Mouse (Mus musculus) CH12.LX (cell line): ENCODE data around the gene Nampt.

Experiments used
- CHD2 ChIP-seq: IDR thresholded peaks from 2 replicates; pipeline ENCODE4 v1.6.1; 2011; ENCODE audit warnings: low read length, improper control_type of control experiment
- CTCF ChIP-seq, 2 experiments: IDR thresholded peaks in 1 of 2; conservative IDR thresholded peaks in 1 of 2; 2 replicates each; pipeline ENCODE4 v1.5.1; 2011 to 2012; ENCODE audit warnings: low read depth in 2 of 2, low read length in 2 of 2, improper control_type of control experiment in 1 of 2, inconsistent platforms in 1 of 2, mild to moderate bottlenecking in 1 of 2, moderate library complexity in 1 of 2
- E2F4 ChIP-seq: IDR thresholded peaks from 2 replicates; pipeline ENCODE4 v1.6.1; 2011; ENCODE audit warnings: low read depth, low read length, improper control_type of control experiment; ENCODE audit not compliant: insufficient replicate concordance
- ELF1 ChIP-seq: IDR thresholded peaks from 2 replicates; pipeline ENCODE4 v1.6.1; 2014; ENCODE audit warnings: low read depth, mild to moderate bottlenecking, inconsistent platforms, low read length, improper control_type of control experiment
- ETS1 ChIP-seq: conservative IDR thresholded peaks from 2 replicates; pipeline ENCODE4 v1.6.1; 2012; ENCODE audit warnings: low read depth, mild to moderate bottlenecking, inconsistent platforms, low read length, improper control_type of control experiment, moderate library complexity
- HCFC1 ChIP-seq: IDR thresholded peaks from 2 replicates; pipeline ENCODE4 v1.6.1; 2012; ENCODE audit warnings: low read depth, mild to moderate bottlenecking, inconsistent platforms, low read length, improper control_type of control experiment
- MXI1 ChIP-seq: IDR thresholded peaks from 2 replicates; pipeline ENCODE4 v1.6.1; 2011; ENCODE audit warnings: mild to moderate bottlenecking, low read depth, low read length, improper control_type of control experiment
- PAX5 ChIP-seq: IDR thresholded peaks from 2 replicates; pipeline ENCODE4 v1.6.1; 2012; ENCODE audit warnings: low read length, inconsistent platforms, mixed read lengths
- POLR2A ChIP-seq: IDR thresholded peaks from 2 replicates; pipeline ENCODE4 v1.6.1; 2011; ENCODE audit warnings: low read depth, mild to moderate bottlenecking, improper control_type of control experiment, low read length
- POLR2AphosphoS2 ChIP-seq: IDR thresholded peaks from 2 replicates; pipeline ENCODE4 v1.6.1; 2011; ENCODE audit warnings: low read depth, low read length, improper control_type of control experiment
- RCOR1 ChIP-seq: conservative IDR thresholded peaks from 2 replicates; pipeline ENCODE4 v1.6.1; 2012; ENCODE audit warnings: low read depth, mild to moderate bottlenecking, inconsistent platforms, low read length, improper control_type of control experiment
- SMC3 ChIP-seq: IDR thresholded peaks from 2 replicates; pipeline ENCODE4 v1.6.1; 2011; ENCODE audit warnings: low read depth, low read length, improper control_type of control experiment
- TCF12 ChIP-seq: IDR thresholded peaks from 2 replicates; pipeline ENCODE4 v1.6.1; 2014; ENCODE audit warnings: low read depth, mild to moderate bottlenecking, inconsistent platforms, low read length, improper control_type of control experiment
- USF1 ChIP-seq: IDR thresholded peaks from 2 replicates; pipeline ENCODE4 v1.6.1; 2014; ENCODE audit warnings: low read depth, mild to moderate bottlenecking, inconsistent platforms, low read length, improper control_type of control experiment

GRCm38 (mm10) chr12:32834781-32835180 is 15.4 kb downstream of the Nampt start:
- TF ChIP-seq TCF12 (no peak), SMC3 (no peak), ETS1 (no peak), MXI1 (no peak), CTCF (conservative IDR thresholded peaks at IDR 0.05 in 1 of 2, IDR thresholded peaks at IDR 0.05 in 1 of 2; ENCODE audit: low read depth in 2 of 2, low read length in 2 of 2) (no peak), POLR2A (no peak), HCFC1 (no peak), RCOR1 (no peak), CHD2 (no peak), USF1 (no peak), POLR2AphosphoS2 (no peak), E2F4 (no peak), PAX5 (no peak), ELF1 (no peak)
